Mouse (Mus musculus): ENCODE data around the gene BC005561. TPM values are rescaled to one million over a fixed set of nuclear protein-coding genes. Genes with fewer than 3 reads are reported as not detected.

BC005561 gene
- polyA plus RNA-seq (2015; fragmentation: Nextera tagmentation; extraction: Ambion mirVana) = 10.7 and 11.2 TPM in 2 replicates

- WGBS = under 1% methylated on average over 42 of the region's 83 CpGs
- no peaks in the 10 kb centered on the region for H3K9me3 ChIP-seq (ENCODE audit: control insufficient read depth, low read length)
- peaks cover 6% of the 10 kb centered on the region for H3K36me3 ChIP-seq (ENCODE audit: control insufficient read depth, insufficient read depth, low read length)
- H3K27me3 ChIP-seq (ENCODE audit: control insufficient read depth, insufficient read depth, low read depth, low read length) = no peaks in the 10 kb centered on the region
- ATAC-seq (ENCODE audit: low read depth) = peak; percentile 94
- peak within 1 kb of the TSS; percentile 92 for H3K9ac ChIP-seq (ENCODE audit: low read length)
- H3K27ac ChIP-seq (ENCODE audit: low read length) = peak within 1 kb of the TSS; percentile 93
- H3K4me2 ChIP-seq (ENCODE audit: low read depth, low read length) = peak within 1 kb of the TSS; percentile 63
- H3K4me3 ChIP-seq (ENCODE audit: low read length) = peak within 1 kb of the TSS; percentile 91
- H3K4me1 ChIP-seq (replicated peaks; ENCODE audit: control insufficient read depth, insufficient read depth, low read length) = peaks cover 6% of the 10 kb centered on the region
Measured at GRCm38 (mm10) chr5:104508195-104508891, at the start of gene BC005561. TSS of gene BC005561 (plus strand) at chr5:104508352.

DNA sequence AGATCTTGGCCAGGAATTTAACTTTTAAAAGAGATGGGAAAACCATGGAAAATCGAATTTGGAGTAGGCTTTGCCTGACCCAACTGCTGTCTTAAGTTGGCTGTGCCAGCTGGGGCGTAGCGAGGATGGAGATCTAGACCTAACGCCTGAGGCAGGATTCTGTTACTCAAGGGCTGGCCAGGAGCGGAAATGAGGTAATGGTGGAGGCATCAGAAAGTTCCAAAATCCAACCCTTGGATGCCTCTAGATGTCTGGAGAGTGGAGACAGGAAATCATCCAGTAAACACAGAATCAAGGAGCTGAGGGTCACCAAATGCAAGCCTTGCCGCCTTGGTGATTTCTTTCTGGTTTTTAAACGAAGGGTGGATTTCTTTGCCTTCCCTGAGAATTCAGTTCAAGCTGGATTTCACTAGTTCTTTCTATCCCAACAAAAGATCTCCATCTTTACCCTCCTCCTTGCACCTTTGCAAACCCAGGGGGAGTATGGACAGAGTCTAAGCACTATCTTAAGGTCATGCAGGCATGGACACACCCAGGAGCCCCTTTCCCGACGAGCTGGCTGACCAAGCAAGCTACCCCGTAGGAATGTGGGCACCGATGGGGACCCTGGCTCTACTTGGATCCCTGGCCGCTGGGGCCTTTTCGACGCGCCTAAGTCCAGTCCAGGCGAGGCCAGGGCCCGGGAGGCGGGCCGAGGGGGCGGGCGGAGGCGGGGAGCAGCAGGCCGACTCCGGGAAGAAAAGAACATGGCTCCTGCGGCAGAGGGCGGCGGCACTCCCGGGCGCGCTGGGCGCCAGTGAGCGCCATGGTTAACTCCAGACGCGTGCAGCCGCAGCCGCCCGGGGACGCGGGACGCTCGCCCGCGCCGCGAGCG, 49.1 kb upstream of the BC005561 start, which contains the start of gene Pkd2:
Gene Pkd2, plus strand, starts transcription at position 619 of the 874 bp plus-strand sequence.
- Histone ChIP-seq H3K9me3 (ENCODE audit: control insufficient read depth, low read length) (no peaks in the 10 kb centered on the region; the same call in 1 of the 2 replicates), H3K4me1 (replicated peaks; ENCODE audit: control insufficient read depth, insufficient read depth, low read length) (peaks cover 13% of the 10 kb centered on the region), H3K4me2 (ENCODE audit: low read depth, low read length) (peak within 1 kb of the TSS; percentile 68), H3K27ac (ENCODE audit: low read length) (peak within 1 kb of the TSS; percentile 92), H3K9ac (ENCODE audit: low read length) (peak within 1 kb of the TSS; percentile 96), H3K36me3 (ENCODE audit: control insufficient read depth, insufficient read depth, low read length) (0 out of 2 replicates have a peak, but pooled peaks cover 3% of the 10 kb centered on the region), H3K27me3 (ENCODE audit: control insufficient read depth, insufficient read depth, low read depth, low read length) (no peaks in the 10 kb centered on the region), H3K4me3 (ENCODE audit: low read length) (peak within 1 kb of the TSS; percentile 91)
- peak; percentile 96 for ATAC-seq (ENCODE audit: low read depth)
- WGBS = 9% methylated on average over 44 of the region's 46 CpGs

DNA sequence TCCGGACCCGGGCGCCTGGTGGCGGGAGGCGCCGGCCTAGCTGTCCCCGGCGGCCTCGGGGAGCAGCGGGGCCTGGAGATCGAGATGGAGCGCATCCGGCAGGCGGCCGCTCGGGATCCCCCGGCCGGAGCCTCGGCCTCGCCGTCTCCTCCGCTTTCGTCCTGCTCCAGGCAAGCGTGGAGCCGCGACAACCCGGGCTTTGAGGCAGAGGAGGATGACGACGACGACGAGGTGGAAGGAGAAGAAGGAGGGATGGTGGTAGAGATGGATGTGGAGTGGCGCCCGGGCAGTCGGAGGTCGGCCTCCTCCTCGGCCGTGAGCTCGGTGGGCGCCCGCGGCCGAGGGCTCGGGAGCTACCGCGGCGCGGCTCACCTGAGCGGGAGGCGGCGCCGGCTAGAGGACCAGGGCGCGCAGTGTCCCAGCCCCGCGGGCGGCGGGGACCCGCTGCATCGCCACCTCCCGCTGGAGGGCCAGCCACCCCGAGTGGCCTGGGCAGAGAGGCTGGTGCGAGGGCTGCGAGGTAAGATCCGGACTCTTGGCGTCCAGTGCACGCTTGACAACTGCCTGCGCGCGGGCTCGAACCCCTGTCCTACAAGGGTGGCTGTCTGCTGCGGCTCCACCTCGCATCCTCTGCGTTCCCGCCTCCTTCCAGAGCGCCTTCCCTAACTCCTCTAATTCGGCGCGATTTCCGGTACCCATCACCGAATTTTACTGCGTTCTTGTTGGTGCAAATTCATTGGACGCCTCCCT, 48.3 kb upstream of the BC005561 start:
- Histone ChIP-seq H3K4me2 (ENCODE audit: low read depth, low read length) (peak overlapping the region; percentile 68), H3K4me1 (replicated peaks; ENCODE audit: control insufficient read depth, insufficient read depth, low read length) (peaks cover 13% of the 10 kb centered on the region), H3K27ac (ENCODE audit: low read length) (peak overlapping the region; percentile 92), H3K4me3 (ENCODE audit: low read length) (peak overlapping the region; percentile 91), H3K27me3 (ENCODE audit: control insufficient read depth, insufficient read depth, low read depth, low read length) (no peaks in the 10 kb centered on the region), H3K9ac (ENCODE audit: low read length) (peak overlapping the region; percentile 96), H3K9me3 (ENCODE audit: control insufficient read depth, low read length) (no peaks in the 10 kb centered on the region; the same call in 1 of the 2 replicates), H3K36me3 (ENCODE audit: control insufficient read depth, insufficient read depth, low read length) (0 out of 2 replicates have a peak, but pooled peaks cover 3% of the 10 kb centered on the region)
- under 1% methylated on average over 65 of the region's 82 CpGs for WGBS
- peak; percentile 72 for ATAC-seq (ENCODE audit: low read depth)

DNA sequence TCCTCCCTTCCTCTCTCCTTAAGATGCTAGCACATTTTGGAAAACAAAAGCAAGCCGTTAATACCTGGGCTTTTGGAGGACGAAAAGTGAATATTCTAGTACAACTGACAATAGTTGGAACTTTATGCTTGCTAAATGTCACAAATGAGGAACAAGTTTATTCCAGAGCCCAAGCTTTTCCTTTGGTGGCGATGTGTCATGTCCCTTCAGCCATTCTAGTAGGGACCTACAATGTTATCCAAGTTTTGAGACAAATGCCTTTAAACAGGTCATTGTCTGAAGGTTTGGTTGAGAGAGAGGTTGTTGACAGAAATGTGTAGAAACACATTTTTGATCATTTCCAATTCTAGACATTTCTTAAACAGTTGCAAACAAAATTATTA, 47.7 kb upstream of the BC005561 start:
- Histone ChIP-seq H3K4me3 (ENCODE audit: low read length) (peak overlapping the region; percentile 91), H3K36me3 (ENCODE audit: control insufficient read depth, insufficient read depth, low read length) (0 out of 2 replicates have a peak, but pooled peaks cover 5% of the 10 kb centered on the region), H3K27ac (ENCODE audit: low read length) (peak overlapping the region; percentile 92), H3K4me2 (ENCODE audit: low read depth, low read length) (peak overlapping the region; percentile 68), H3K9ac (ENCODE audit: low read length) (peak overlapping the region; percentile 96), H3K27me3 (ENCODE audit: control insufficient read depth, insufficient read depth, low read depth, low read length) (no peaks in the 10 kb centered on the region), H3K9me3 (ENCODE audit: control insufficient read depth, low read length) (no peaks in the 10 kb centered on the region; the same call in 1 of the 2 replicates), H3K4me1 (replicated peaks; ENCODE audit: control insufficient read depth, insufficient read depth, low read length) (peaks cover 13% of the 10 kb centered on the region)
- no peak for ATAC-seq (ENCODE audit: low read depth)
- WGBS = 17% methylated on average over 3 of the region's 3 CpGs

GRCm38 (mm10) chr5:104460856-104461255, 47.3 kb upstream of the BC005561 start:
- no peak overlapping the region for H3K9ac ChIP-seq (ENCODE audit: low read length)

DNA sequence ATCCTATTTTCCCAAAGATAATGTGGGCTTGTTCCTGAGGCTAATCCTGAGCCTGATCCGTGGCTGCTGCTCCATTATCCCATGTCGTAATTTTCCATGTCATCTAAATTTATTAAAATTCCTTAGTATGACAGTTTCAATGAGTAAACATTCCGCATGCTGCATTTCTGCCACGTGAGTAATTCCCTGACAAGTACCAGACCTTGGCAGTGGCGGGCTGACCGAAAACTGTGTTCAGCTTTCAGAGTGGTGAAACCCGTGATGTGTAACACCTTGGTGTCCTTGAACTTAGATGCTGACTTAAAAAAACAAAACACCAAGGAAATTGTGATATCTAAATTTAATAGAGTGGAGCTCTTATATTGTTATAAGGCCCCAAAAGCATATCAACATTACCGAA, 42.9 kb upstream of the BC005561 start:
- 80% methylated on average over 8 of the region's 8 CpGs for WGBS
- no peak overlapping the region for H3K9ac ChIP-seq (ENCODE audit: low read length)
- no peak overlapping the region for H3K4me3 ChIP-seq (ENCODE audit: low read length)
- no peak overlapping the region for H3K27ac ChIP-seq (ENCODE audit: low read length)
- ATAC-seq (ENCODE audit: low read depth) = no peak
- H3K9me3 ChIP-seq (ENCODE audit: control insufficient read depth, low read length) = no peaks in the 10 kb centered on the region
- H3K36me3 ChIP-seq (ENCODE audit: control insufficient read depth, insufficient read depth, low read length) = peaks cover 20% of the 10 kb centered on the region
- H3K27me3 ChIP-seq (ENCODE audit: control insufficient read depth, insufficient read depth, low read depth, low read length) = no peaks in the 10 kb centered on the region
- H3K4me1 ChIP-seq (replicated peaks; ENCODE audit: control insufficient read depth, insufficient read depth, low read length) = peaks cover 5% of the 10 kb centered on the region; the same call in 1 of the 2 replicates
- no peak overlapping the region for H3K4me2 ChIP-seq (ENCODE audit: low read depth, low read length)

More at GRCm38 (mm10) chr5:104460856-104461255, 47.3 kb upstream of the BC005561 start:
- 25% methylated on average over 6 of the region's 7 CpGs for WGBS
- H3K27ac ChIP-seq (ENCODE audit: low read length) = no peak overlapping the region
- no peaks in the 10 kb centered on the region for H3K27me3 ChIP-seq (ENCODE audit: control insufficient read depth, insufficient read depth, low read depth, low read length)
- H3K4me1 ChIP-seq (replicated peaks; ENCODE audit: control insufficient read depth, insufficient read depth, low read length) = peaks cover 13% of the 10 kb centered on the region
- 0 out of 2 replicates have a peak, but pooled peaks cover 6% of the 10 kb centered on the region for H3K36me3 ChIP-seq (ENCODE audit: control insufficient read depth, insufficient read depth, low read length)
- peak overlapping the region; percentile 68 for H3K4me2 ChIP-seq (ENCODE audit: low read depth, low read length)
- no peak for ATAC-seq (ENCODE audit: low read depth)
- H3K9me3 ChIP-seq (ENCODE audit: control insufficient read depth, low read length) = no peaks in the 10 kb centered on the region; the same call in 1 of the 2 replicates
- H3K4me3 ChIP-seq (ENCODE audit: low read length) = peak overlapping the region; percentile 91

- Histone ChIP-seq H3K27me3 (ENCODE audit: control insufficient read depth, insufficient read depth, low read depth, low read length) (no peaks in the 10 kb centered on the region), H3K4me1 (replicated peaks; ENCODE audit: control insufficient read depth, insufficient read depth, low read length) (peaks cover 4% of the 10 kb centered on the region; the same call in 1 of the 2 replicates), H3K27ac (ENCODE audit: low read length) (no peak overlapping the region), H3K4me3 (ENCODE audit: low read length) (no peak overlapping the region), H3K9ac (ENCODE audit: low read length) (no peak overlapping the region), H3K9me3 (ENCODE audit: control insufficient read depth, low read length) (no peaks in the 10 kb centered on the region), H3K36me3 (ENCODE audit: control insufficient read depth, insufficient read depth, low read length) (peaks cover 20% of the 10 kb centered on the region), H3K4me2 (ENCODE audit: low read depth, low read length) (no peak overlapping the region)
- ATAC-seq (ENCODE audit: low read depth) = no peak
- 87% methylated on average over 12 of the region's 12 CpGs for whole genome bisulfite sequencing
Measured at GRCm38 (mm10) chr5:104465731-104466130, 42.4 kb upstream of the BC005561 start.

- peaks cover 22% of the 10 kb centered on the region for H3K36me3 ChIP-seq (ENCODE audit: control insufficient read depth, insufficient read depth, low read length)
- 94% methylated on average over 16 of the region's 16 CpGs for WGBS
Measured at GRCm38 (mm10) chr5:104466816-104467215, 41.3 kb upstream of the BC005561 start.

More at GRCm38 (mm10) chr5:104466816-104467215, 41.3 kb upstream of the BC005561 start:
- Histone ChIP-seq H3K4me3 (ENCODE audit: low read length) (no peak overlapping the region), H3K27me3 (ENCODE audit: control insufficient read depth, insufficient read depth, low read depth, low read length) (no peaks in the 10 kb centered on the region), H3K9ac (ENCODE audit: low read length) (no peak overlapping the region), H3K4me2 (ENCODE audit: low read depth, low read length) (no peak overlapping the region), H3K9me3 (ENCODE audit: control insufficient read depth, low read length) (no peaks in the 10 kb centered on the region), H3K27ac (ENCODE audit: low read length) (no peak overlapping the region), H3K4me1 (replicated peaks; ENCODE audit: control insufficient read depth, insufficient read depth, low read length) (no peaks in the 10 kb centered on the region)
- no peak for ATAC-seq (ENCODE audit: low read depth)

Measured in lung, embryonic 16.5 days (tissue).